Mouse (Mus musculus): ENCODE data around the gene E2f6. TPM values are rescaled to one million over a fixed set of nuclear protein-coding genes. Genes with fewer than 3 reads are reported as not detected.

Gene E2f6
- 8.8 TPM for polyA plus RNA-seq (2014; fragmentation: Illumina TruSeq; extraction: RNeasy Lipid Tissue Mini Kit (QIAGEN cat#74804); ENCODE audit: low read depth, low replicate concordance)

GRCm38 (mm10) chr12:16810525-16811431 is at the start of gene E2f6:
Gene E2f6, plus strand, starts transcription at chr12:16810963.

GRCm38 (mm10) chr12:16800259-16800958 is 10.4 kb upstream of the E2f6 start, which contains the start of gene Greb1:
Gene Greb1, minus strand, starts transcription at chr12:16800886.

Other genes with a start within 250 kb of the E2f6 start
- 157 TPM for gene Lpin1, start 200.0 kb upstream of the E2f6 start, polyA plus RNA-seq (2014; fragmentation: Illumina TruSeq; extraction: RNeasy Lipid Tissue Mini Kit (QIAGEN cat#74804); ENCODE audit: low read depth, low replicate concordance)
- gene Ntsr2, start 157.6 kb upstream of the E2f6 start, polyA plus RNA-seq (2014; fragmentation: Illumina TruSeq; extraction: RNeasy Lipid Tissue Mini Kit (QIAGEN cat#74804); ENCODE audit: low read depth, low replicate concordance) = 0.11 TPM
- 0.99 TPM for gene Greb1, start 10.1 kb upstream of the E2f6 start, polyA plus RNA-seq (2014; fragmentation: Illumina TruSeq; extraction: RNeasy Lipid Tissue Mini Kit (QIAGEN cat#74804); ENCODE audit: low read depth, low replicate concordance)
- gene Rock2, start 83.9 kb downstream of the E2f6 start, polyA plus RNA-seq (2014; fragmentation: Illumina TruSeq; extraction: RNeasy Lipid Tissue Mini Kit (QIAGEN cat#74804); ENCODE audit: low read depth, low replicate concordance) = 33.5 TPM
- 3.4 TPM for gene Pqlc3, start 189.4 kb downstream of the E2f6 start, polyA plus RNA-seq (2014; fragmentation: Illumina TruSeq; extraction: RNeasy Lipid Tissue Mini Kit (QIAGEN cat#74804); ENCODE audit: low read depth, low replicate concordance)
- gene 2410004P03Rik, start 200.8 kb downstream of the E2f6 start, polyA plus RNA-seq (2014; fragmentation: Illumina TruSeq; extraction: RNeasy Lipid Tissue Mini Kit (QIAGEN cat#74804); ENCODE audit: low read depth, low replicate concordance) = not detected

Data from testis, adult 10 weeks (tissue).